Comparison of ENCODE assay signal across 26 mouse cellular contexts in genomic region chr9:39707017-39707416, GRCm38 (mm10). TPM values are rescaled to one million over a fixed set of nuclear protein-coding genes. Genes with fewer than 3 reads are reported as not detected.
"Had no signal": no experiment of that assay in that cellular context is flagged by ENCODE, and none has a peak within 500 bp of the region (broad histone marks: within the 10 kb centered on the region; RNA-seq: fewer than 3 reads in every experiment).

Olfr149 (minus strand) TSS chr9:39707117.

- H3K27ac ChIP-seq: macrophage; midbrain, embryonic 13.5 days; midbrain, embryonic 15.5 days; neural tube, embryonic 13.5 days; neural tube, embryonic 15.5 days had no signal

- DNase-seq: lung, adult 18-20 months; lung, embryonic 14.5 days; lung, postnatal 10 days; lung, postnatal 36 days; right cerebral cortex, adult 18-20 months; right cerebral cortex, postnatal 25 days; right cerebral cortex, postnatal 4 days; spleen, adult 18-20 months; thymus, adult 18-20 months; thymus, postnatal 14 days; thymus, postnatal 36 days had no signal

- H3K4me2 ChIP-seq: lung, embryonic 14.5 days; midbrain, embryonic 11.5 days; midbrain, embryonic 13.5 days; midbrain, embryonic 15.5 days; neural tube, embryonic 13.5 days; neural tube, embryonic 15.5 days had no signal

- H3K36me3 ChIP-seq: midbrain, embryonic 13.5 days; midbrain, embryonic 15.5 days; neural tube, embryonic 13.5 days; neural tube, embryonic 15.5 days had no signal

- H3K9me3 ChIP-seq: midbrain, embryonic 13.5 days; midbrain, embryonic 15.5 days; neural tube, embryonic 13.5 days; neural tube, embryonic 15.5 days had no signal

- H3K4me3 ChIP-seq: megakaryocyte, embryonic 14.5 days; midbrain, embryonic 13.5 days; midbrain, embryonic 15.5 days; neural tube, embryonic 13.5 days; neural tube, embryonic 15.5 days had no signal

- H3K4me1 ChIP-seq: megakaryocyte, embryonic 14.5 days; midbrain, embryonic 13.5 days; midbrain, embryonic 15.5 days; neural tube, embryonic 13.5 days; neural tube, embryonic 15.5 days had no signal

- H3K27me3 ChIP-seq: megakaryocyte, embryonic 14.5 days; midbrain, embryonic 13.5 days; midbrain, embryonic 15.5 days; neural tube, embryonic 13.5 days; neural tube, embryonic 15.5 days had no signal

- H3K9ac ChIP-seq: lung, embryonic 14.5 days; midbrain, embryonic 13.5 days; midbrain, embryonic 15.5 days; neural tube, embryonic 13.5 days; neural tube, embryonic 15.5 days had no signal

- ATAC-seq: midbrain, embryonic 13.5 days; midbrain, embryonic 15.5 days had no signal

RNA-seq across cellular contexts. Expression of gene Olfr149, which starts in this region (rescaled TPM):
- polyA plus RNA-seq: liver, embryonic 16.5 days; lung, embryonic 14.5 days; lung, embryonic 16.5 days; macrophage; midbrain, embryonic 11.5 days; midbrain, embryonic 13.5 days; midbrain, embryonic 15.5 days; midbrain, postnatal 0 days; neural tube, embryonic 11.5 days; neural tube, embryonic 13.5 days; neural tube, embryonic 15.5 days; small intestine, adult 2 months; stomach, embryonic 14.5 days; stomach, embryonic 16.5 days; thymus, postnatal 0 days had no signal
